Mouse (Mus musculus): ENCODE measurements around the gene Olfr370. TPM values are rescaled to one million over a fixed set of nuclear protein-coding genes. Genes with fewer than 3 reads are reported as not detected.
"Not testable (repeated sequence)": the region's sequence is repeated elsewhere in the genome, so short reads cannot be mapped to it uniquely, and the experiment has no call there.

Gene Olfr370
- not detected in 2 replicates for polyA plus RNA-seq (2015; fragmentation: Nextera tagmentation; extraction: Ambion mirVana)

DNA sequence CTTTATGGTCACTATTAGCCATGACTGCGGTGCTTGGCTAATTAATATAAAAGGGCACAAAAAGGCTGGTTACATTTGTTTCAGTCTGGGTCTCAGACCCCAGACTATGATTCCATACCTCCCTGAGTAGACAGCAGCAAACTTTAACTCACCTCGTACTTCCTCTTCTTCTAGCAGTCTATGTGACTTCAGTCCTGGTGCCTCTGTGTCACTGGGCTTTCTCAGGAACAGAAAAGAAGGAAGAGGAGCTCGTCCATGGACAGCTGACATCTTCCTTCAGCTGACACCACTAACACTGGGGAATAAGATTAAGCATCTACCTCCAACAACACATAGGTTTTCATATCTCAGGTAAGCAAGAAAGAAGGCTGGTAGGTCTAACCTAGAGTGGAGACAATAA, at the start of gene Olfr370:
Gene Olfr370, plus strand, starts transcription at position 45 of the 400 bp plus-strand sequence.
- WGBS, result 75% methylated on average over 3 of the region's 3 CpGs
- H3K27me3 ChIP-seq (replicated peaks; ENCODE audit: control insufficient read depth, insufficient read depth, low read length), result no peaks in the 10 kb centered on the region
- no peak for ATAC-seq
- H3K36me3 ChIP-seq (ENCODE audit: control insufficient read depth, insufficient read depth, low read length), result no peaks in the 10 kb centered on the region
- no peak within 1 kb of the TSS for H3K4me3 ChIP-seq (ENCODE audit: low read length)
- no peak within 1 kb of the TSS for H3K9ac ChIP-seq (ENCODE audit: low read depth, low read length)
- no peaks in the 10 kb centered on the region for H3K9me3 ChIP-seq (ENCODE audit: control insufficient read depth, low read length)
- no peaks in the 10 kb centered on the region for H3K4me1 ChIP-seq (ENCODE audit: control insufficient read depth, insufficient read depth, low read length)
- H3K4me2 ChIP-seq (ENCODE audit: low read depth, low read length), result no peak within 1 kb of the TSS
- no peak within 1 kb of the TSS for H3K27ac ChIP-seq (ENCODE audit: low read length)

GRCm38 (mm10) chr8:83511696-83512095, 23.9 kb upstream of the Olfr370 start:
- ATAC-seq, result no peak
- no peaks in the 10 kb centered on the region for H3K27me3 ChIP-seq (replicated peaks; ENCODE audit: control insufficient read depth, insufficient read depth, low read length)
- H3K4me3 ChIP-seq (ENCODE audit: low read length), result no peak overlapping the region
- H3K4me2 ChIP-seq (ENCODE audit: low read depth, low read length), result no peak overlapping the region
- H3K27ac ChIP-seq (ENCODE audit: low read length), result no peak overlapping the region
- no peak overlapping the region for H3K9ac ChIP-seq (ENCODE audit: low read depth, low read length)
- WGBS, result 87% methylated on average over 3 of the region's 3 CpGs
- H3K4me1 ChIP-seq (ENCODE audit: control insufficient read depth, insufficient read depth, low read length), result no peaks in the 10 kb centered on the region
- peaks cover 3% of the 10 kb centered on the region; the same call in 1 of the 2 replicates for H3K9me3 ChIP-seq (ENCODE audit: control insufficient read depth, low read length)
- H3K36me3 ChIP-seq (ENCODE audit: control insufficient read depth, insufficient read depth, low read length), result no peaks in the 10 kb centered on the region

DNA sequence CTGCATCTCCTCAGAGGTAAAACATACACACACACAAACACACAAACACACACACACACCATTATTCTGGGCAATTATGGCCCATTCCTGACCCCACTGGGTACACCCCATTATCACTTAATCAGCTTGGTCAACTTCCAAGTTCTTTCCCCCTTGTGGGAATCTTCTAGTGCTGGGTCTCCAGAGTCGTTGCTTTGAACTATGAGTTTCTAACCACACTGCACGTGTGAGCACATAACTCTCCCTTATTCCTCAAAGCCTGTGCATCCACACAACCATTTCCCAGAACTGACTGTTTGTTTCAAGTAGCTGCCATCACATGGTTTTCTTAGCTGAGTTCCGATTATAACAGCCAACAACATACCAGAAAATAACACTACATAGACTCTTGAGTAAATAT, 15.1 kb upstream of the Olfr370 start:
- H3K27me3 ChIP-seq (replicated peaks; ENCODE audit: control insufficient read depth, insufficient read depth, low read length), result no peaks in the 10 kb centered on the region
- 57% methylated on average over 3 of the region's 3 CpGs for WGBS
- no peak overlapping the region for H3K4me2 ChIP-seq (ENCODE audit: low read depth, low read length)
- no peaks in the 10 kb centered on the region for H3K36me3 ChIP-seq (ENCODE audit: control insufficient read depth, insufficient read depth, low read length)
- no peak overlapping the region for H3K4me3 ChIP-seq (ENCODE audit: low read length)
- H3K9ac ChIP-seq (ENCODE audit: low read depth, low read length), result no peak overlapping the region
- H3K27ac ChIP-seq (ENCODE audit: low read length), result no peak overlapping the region
- no peaks in the 10 kb centered on the region for H3K4me1 ChIP-seq (ENCODE audit: control insufficient read depth, insufficient read depth, low read length)
- H3K9me3 ChIP-seq (ENCODE audit: control insufficient read depth, low read length), result no peaks in the 10 kb centered on the region
- ATAC-seq, result no peak

DNA sequence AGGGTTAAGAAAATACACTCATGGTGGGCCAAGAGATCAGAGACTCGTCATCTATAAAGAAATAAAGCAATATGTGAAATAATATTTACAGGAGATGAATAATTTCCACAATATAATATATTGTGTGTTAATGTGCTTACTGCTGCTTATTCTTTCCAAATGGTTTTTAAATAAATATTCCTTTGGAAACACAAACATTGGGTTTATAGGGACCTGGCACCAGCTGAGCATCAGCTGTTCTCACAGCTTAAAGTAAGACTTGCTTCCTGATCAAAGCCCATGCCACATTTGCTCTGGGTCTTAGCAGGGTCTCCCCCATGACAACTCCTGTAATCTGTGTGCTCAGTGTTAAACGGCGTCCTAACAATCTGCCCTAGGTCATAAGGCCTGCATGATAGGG, 14.7 kb upstream of the Olfr370 start:
- not testable (repeated sequence) for H3K4me2 ChIP-seq (ENCODE audit: low read depth, low read length); H3K27ac ChIP-seq (ENCODE audit: low read length); H3K9me3 ChIP-seq (ENCODE audit: control insufficient read depth, low read length); H3K27me3 ChIP-seq (replicated peaks; ENCODE audit: control insufficient read depth, insufficient read depth, low read length); H3K4me3 ChIP-seq (ENCODE audit: low read length); ATAC-seq; H3K36me3 ChIP-seq (ENCODE audit: control insufficient read depth, insufficient read depth, low read length); H3K4me1 ChIP-seq (ENCODE audit: control insufficient read depth, insufficient read depth, low read length); H3K9ac ChIP-seq (ENCODE audit: low read depth, low read length)
- 56% methylated on average over 3 of the region's 3 CpGs for WGBS

GRCm38 (mm10) chr8:83521310-83521709, 14.3 kb upstream of the Olfr370 start:
- H3K36me3 ChIP-seq (ENCODE audit: control insufficient read depth, insufficient read depth, low read length), result no peaks in the 10 kb centered on the region
- 34% methylated on average over 1 of the region's 1 CpGs for WGBS
- H3K27me3 ChIP-seq (replicated peaks; ENCODE audit: control insufficient read depth, insufficient read depth, low read length), result no peaks in the 10 kb centered on the region
- H3K4me1 ChIP-seq (ENCODE audit: control insufficient read depth, insufficient read depth, low read length), result no peaks in the 10 kb centered on the region
- no peak overlapping the region for H3K4me3 ChIP-seq (ENCODE audit: low read length)
- H3K4me2 ChIP-seq (ENCODE audit: low read depth, low read length), result no peak overlapping the region
- no peak overlapping the region for H3K27ac ChIP-seq (ENCODE audit: low read length)
- H3K9me3 ChIP-seq (ENCODE audit: control insufficient read depth, low read length), result no peaks in the 10 kb centered on the region
- no peak overlapping the region for H3K9ac ChIP-seq (ENCODE audit: low read depth, low read length)
- ATAC-seq, result no peak

- Histone ChIP-seq H3K9ac (ENCODE audit: low read depth, low read length) (no peak overlapping the region), H3K4me1 (ENCODE audit: control insufficient read depth, insufficient read depth, low read length) (no peaks in the 10 kb centered on the region), H3K4me3 (ENCODE audit: low read length) (no peak overlapping the region), H3K27me3 (replicated peaks; ENCODE audit: control insufficient read depth, insufficient read depth, low read length) (no peaks in the 10 kb centered on the region), H3K36me3 (ENCODE audit: control insufficient read depth, insufficient read depth, low read length) (no peaks in the 10 kb centered on the region), H3K27ac (ENCODE audit: low read length) (no peak overlapping the region), H3K4me2 (ENCODE audit: low read depth, low read length) (no peak overlapping the region), H3K9me3 (ENCODE audit: control insufficient read depth, low read length) (no peaks in the 10 kb centered on the region)
- peak; percentile 73 for ATAC-seq
- WGBS, result 73% methylated on average over 2 of the region's 2 CpGs
Measured at GRCm38 (mm10) chr8:83534802-83535201, 778 bp upstream of the Olfr370 start.

- 76% methylated on average over 3 of the region's 3 CpGs for WGBS
- Histone ChIP-seq H3K36me3 (ENCODE audit: control insufficient read depth, insufficient read depth, low read length) (no peaks in the 10 kb centered on the region), H3K4me1 (ENCODE audit: control insufficient read depth, insufficient read depth, low read length) (peaks cover 4% of the 10 kb centered on the region), H3K9me3 (ENCODE audit: control insufficient read depth, low read length) (no peaks in the 10 kb centered on the region), H3K27me3 (replicated peaks; ENCODE audit: control insufficient read depth, insufficient read depth, low read length) (no peaks in the 10 kb centered on the region), H3K27ac (ENCODE audit: low read length) (no peak overlapping the region), H3K4me3 (ENCODE audit: low read length) (no peak overlapping the region), H3K4me2 (ENCODE audit: low read depth, low read length) (no peak overlapping the region), H3K9ac (ENCODE audit: low read depth, low read length) (no peak overlapping the region)
- ATAC-seq, result no peak
Measured at GRCm38 (mm10) chr8:83562669-83563068, 27.1 kb downstream of the Olfr370 start.

DNA sequence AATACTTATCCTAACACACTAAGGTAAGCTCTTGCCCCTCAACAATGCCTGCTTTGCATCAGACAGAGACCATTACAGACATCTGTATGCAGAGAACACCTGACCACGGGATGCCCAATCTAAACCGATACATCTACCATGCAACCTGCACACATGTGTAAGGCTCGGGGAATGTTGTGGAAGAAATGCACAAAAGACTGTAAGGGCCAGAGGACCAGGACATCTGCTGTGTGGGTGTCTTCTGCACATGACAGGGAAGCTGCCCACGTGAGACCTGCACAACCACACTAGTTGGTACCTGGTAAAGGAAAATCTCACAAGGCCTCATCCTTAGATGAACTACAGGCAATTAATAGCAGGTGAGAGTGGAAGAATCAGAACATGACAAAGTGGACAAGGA, 27.7 kb downstream of the Olfr370 start:
- Histone ChIP-seq H3K36me3 (ENCODE audit: control insufficient read depth, insufficient read depth, low read length) (no peaks in the 10 kb centered on the region), H3K9me3 (ENCODE audit: control insufficient read depth, low read length) (no peaks in the 10 kb centered on the region), H3K4me1 (ENCODE audit: control insufficient read depth, insufficient read depth, low read length) (peaks cover 10% of the 10 kb centered on the region), H3K4me3 (ENCODE audit: low read length) (no peak overlapping the region), H3K27me3 (replicated peaks; ENCODE audit: control insufficient read depth, insufficient read depth, low read length) (no peaks in the 10 kb centered on the region), H3K27ac (ENCODE audit: low read length) (no peak overlapping the region), H3K9ac (ENCODE audit: low read depth, low read length) (no peak overlapping the region), H3K4me2 (ENCODE audit: low read depth, low read length) (no peak overlapping the region)
- no peak for ATAC-seq
- WGBS, result 79% methylated on average over 4 of the region's 4 CpGs

GRCm38 (mm10) chr8:83565731-83566375, 30.3 kb downstream of the Olfr370 start:
- 77% methylated on average over 9 of the region's 9 CpGs for WGBS
- no peak overlapping the region for H3K27ac ChIP-seq (ENCODE audit: low read length)
- no peak overlapping the region; the same call in 1 of the 2 replicates for H3K4me2 ChIP-seq (ENCODE audit: low read depth, low read length)
- H3K4me1 ChIP-seq (ENCODE audit: control insufficient read depth, insufficient read depth, low read length), result peaks cover 10% of the 10 kb centered on the region
- H3K9ac ChIP-seq (ENCODE audit: low read depth, low read length), result no peak overlapping the region
- no peaks in the 10 kb centered on the region for H3K27me3 ChIP-seq (replicated peaks; ENCODE audit: control insufficient read depth, insufficient read depth, low read length)
- peak overlapping the region; percentile 82; the same call in 1 of the 2 replicates for H3K4me3 ChIP-seq (ENCODE audit: low read length)
- no peaks in the 10 kb centered on the region for H3K9me3 ChIP-seq (ENCODE audit: control insufficient read depth, low read length)
- ATAC-seq, result no peak
- no peaks in the 10 kb centered on the region for H3K36me3 ChIP-seq (ENCODE audit: control insufficient read depth, insufficient read depth, low read length)

Measured in intestine, embryonic 16.5 days (tissue).